Mouse (Mus musculus): Measurements from ENCODE around the gene Gm26965.
"Not testable (repeated sequence)": the region's sequence is repeated elsewhere in the genome, so short reads cannot be mapped to it uniquely, and the experiment has no call there.

Gene Gm26965

DNA sequence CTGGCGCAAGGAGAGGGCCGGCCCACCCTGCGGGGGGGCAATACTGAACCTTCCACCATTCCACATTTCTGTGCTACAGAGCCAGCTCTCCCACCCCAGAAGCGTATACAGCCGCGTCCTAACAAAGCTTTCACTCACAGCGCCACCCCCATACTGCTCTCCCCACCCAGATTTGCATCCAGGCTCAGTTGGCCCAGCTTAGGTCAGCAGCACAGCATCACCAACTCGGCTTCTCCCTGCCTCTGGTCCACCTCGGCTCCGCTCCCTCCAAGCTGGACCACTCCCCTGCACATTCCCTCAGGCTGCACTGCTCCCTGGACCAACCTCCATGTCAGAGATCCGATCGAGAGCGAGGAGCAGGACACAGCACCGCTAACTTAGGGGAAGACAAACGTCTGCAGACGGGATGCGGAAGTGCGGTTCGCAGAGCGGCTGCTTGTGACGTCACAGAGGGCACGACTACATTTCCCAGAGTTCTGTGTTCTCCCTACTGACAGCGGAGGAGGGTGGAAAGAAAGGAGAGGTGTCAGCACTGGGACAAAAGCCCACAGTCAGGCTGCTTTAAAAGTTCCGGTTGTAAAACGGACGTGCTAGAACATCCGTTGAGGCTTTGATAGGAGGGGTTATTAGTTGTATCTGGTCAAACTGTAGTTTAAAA is at the start of gene Gm26965, which contains the start of gene Zfp87:
TSS of gene Gm26965 (minus strand) at position 399 of the 658 bp plus-strand sequence.
TSS of gene Zfp87 (minus strand) at position 425 of the 658 bp plus-strand sequence.
- DNase-seq, result peak; percentile 95

DNA sequence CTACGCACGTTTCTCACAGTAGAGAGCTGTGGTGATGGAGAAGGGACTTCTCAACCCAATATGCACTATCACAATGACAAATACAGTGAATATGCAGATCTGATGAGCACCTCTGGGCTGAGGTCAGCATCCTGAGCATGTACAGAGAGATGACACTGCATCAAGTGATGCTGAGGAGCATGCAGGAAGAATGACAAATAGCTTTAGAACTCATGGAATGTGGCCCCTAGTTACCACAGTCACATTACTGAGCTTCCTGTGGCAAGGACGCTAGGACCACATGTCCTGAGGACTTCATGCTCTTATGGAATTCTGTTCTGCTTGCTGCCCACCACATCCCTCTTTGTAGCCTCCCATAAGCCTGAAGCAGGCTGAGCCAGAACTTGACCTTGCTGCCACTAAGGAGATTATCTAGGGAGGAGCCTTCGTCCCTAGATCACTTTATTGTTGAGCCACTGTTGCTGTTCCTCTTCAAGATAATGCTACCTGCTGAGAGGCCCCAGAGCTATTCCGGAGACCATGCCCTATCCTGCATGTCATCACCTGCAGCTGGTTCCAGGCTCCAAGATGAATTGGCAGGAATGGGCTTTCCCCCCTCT is 46.7 kb upstream of the Gm26965 start:
- DNase-seq, result no peak

DNA sequence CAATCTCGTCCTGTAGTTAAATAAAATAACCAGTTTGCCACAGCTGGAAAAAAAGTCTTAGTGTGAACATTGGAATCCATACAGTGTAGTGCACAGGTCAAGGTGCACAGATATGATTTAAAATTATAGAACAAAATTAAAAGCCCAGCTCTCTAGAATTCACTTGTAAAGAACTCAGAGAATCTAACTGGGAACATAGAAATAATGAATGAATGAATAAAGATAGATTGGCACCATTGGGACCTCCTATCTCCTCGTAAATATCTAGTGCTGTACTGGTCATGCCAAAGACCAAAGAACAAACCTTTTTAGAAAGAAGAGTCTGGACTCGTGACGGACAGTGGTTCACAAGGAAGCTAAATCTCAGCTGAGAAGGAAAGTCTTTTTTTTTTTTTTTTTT is 27.8 kb upstream of the Gm26965 start, which contains the start of gene Zfp748:
TSS of gene Zfp748 (minus strand) at position 101 of the 400 bp plus-strand sequence.
- no peak for DNase-seq

DNA sequence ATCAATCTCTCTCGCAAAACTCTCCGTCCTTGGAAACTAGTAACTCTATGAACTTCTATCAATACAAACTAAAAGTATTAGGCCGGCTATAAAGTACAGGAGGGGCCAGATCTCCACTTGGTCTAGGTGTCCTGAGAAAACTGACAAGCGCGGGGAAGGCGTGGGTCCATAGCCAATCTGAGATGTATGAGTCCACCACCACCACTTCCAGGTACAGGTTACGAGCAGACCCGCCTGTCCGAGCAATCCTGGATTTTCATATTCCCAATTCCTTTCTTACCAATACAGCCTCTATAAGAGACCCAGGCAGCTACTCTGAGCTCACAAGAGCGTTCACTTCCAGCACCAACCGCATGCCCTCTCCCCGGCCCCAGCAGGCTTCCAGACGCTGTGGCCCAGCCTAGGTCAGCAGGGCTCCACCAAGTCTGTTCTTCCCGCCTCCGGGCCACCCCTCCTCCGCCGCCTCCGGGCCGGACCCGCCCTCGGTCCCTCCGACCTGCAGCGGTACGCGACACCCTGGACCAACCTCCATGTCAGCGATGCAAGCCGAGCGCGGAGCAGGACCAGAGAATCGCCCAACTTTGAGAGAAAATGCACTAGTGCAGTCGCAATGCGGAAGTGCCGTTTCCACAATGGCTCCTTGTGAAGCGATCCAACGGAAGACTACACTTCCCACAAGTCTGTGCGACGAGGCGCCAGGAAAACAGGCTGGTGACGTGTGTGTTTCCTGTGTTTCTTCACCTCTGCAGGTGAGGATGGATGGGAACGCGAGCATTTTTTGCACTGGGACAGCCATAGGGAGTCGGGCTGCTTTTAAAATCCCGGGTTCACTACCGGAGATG is 26.8 kb upstream of the Gm26965 start:
- DNase-seq, result peak; percentile 93

DNA sequence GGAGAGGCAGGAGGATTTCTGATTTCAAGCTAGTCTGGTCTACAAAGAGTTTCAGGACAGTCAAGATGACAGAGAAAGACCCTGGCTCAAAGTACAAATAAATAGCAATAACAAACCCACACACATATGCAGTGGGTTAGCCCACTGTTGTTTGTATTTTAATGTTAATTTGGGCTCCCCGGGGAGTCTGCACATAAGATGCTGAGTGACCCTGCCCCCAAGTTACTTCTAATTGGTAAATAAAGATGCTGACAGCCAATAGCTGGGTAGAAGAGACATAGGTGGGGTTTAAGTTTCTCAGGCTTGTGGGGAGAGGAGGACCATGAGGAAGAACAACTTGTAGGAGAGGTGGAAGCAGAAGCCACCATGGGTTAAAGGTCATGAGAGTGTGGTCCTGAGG is 20.0 kb upstream of the Gm26965 start:
- DNase-seq, result no peak

DNA sequence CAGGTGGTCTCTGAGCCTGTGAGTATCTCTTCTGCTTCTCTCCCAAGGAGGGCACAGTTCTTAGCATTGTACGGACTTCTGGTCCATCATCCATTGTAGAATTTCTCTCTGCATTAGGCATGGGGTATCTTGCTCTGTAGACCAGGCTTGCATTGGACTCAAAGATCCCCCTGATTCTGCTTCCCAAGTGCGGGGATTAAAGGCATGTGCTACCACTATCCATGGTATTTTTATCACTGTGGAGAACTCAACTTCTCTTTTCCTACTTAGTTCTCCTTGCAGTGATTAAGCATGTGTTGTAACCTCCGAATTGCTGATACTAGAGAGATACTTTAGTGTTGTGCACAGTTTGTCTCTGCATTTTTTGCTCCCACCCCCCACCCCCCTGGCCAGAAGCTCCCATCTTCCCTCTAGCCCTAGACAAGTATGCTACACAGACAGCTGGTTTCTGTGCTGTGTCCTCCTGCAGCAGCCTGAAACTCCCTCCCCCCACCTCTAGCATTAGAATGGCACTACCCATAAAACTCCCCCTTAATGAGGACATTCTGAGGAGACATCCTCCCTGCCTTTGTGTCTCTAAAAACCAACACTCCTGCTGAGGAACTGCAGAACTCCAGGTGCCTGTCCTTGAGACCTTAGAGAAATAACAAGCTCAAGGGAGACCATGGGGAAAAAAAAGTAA is 1.2 kb upstream of the Gm26965 start:
- DNase-seq, result no peak

DNA sequence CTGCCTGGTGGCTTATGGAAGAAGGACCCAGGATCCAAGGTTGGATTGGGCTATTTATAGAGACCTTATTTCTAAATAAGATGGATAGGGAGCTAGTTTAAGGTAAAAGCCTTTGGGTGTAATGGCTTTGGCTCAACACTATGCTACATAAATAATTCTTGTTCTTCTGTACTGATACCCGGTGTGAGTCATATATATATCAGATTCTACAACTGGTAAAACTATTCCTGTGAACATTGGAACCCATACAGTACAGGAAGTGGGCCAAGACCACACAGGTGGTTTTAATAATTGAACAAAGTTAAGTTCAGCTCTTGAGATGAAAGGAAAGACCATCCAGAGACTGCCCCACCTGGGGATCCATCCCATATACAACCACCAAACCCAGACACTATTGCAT is 25.0 kb downstream of the Gm26965 start:
- no peak for DNase-seq

DNA sequence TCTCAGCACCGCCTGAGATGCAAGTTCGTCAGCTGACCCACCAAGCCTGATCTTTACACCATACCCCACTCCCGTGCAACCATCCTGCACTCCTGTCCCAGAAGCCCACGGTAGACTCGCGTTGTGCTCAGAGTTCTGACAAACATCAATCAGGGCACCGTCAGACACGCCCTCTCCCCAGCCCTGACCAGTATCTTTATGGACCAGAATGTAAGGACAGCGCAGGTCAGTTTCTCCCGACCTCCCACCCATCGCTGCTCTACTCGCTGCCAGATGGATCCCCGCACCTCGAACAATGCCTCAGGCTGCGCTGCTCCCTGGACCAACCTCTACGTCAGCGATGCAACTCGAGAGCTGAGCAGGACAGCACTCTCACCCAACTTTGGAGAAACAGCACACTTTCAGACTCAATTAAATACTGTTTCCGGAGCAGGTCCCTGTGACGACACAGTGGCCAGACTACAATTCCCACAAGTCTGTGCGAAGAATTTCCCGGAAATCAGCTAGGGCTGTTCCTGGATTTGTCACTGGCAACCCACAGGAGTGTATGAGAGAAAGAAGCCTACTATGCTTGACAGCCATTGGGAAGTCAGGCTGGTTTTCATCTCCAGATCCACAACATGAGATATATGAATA is 25.7 kb downstream of the Gm26965 start, which contains the start of gene Zfp58:
TSS of gene Zfp58 (minus strand) at position 472 of the 636 bp plus-strand sequence.
- peak; percentile 92 for DNase-seq

DNA sequence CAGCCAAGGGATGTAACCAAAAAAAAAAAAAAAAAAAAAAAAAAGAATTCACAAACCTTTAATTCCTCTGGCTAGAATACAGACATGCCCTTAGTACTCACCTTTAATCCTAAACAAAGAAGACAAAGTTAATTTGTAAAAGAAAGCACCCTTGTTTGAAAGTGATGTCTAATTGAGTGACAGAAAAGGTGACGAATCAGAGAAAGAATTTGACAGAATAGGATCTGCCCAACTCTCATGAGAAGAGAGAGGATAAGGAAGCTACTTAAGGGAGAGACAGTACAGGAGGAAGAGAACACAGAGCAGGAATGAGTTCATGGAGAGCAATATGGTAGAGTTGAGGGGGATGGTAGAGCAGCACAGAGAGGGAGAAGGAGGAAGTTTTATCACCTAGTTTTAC is 30.3 kb downstream of the Gm26965 start:
- DNase-seq, result no peak

DNA sequence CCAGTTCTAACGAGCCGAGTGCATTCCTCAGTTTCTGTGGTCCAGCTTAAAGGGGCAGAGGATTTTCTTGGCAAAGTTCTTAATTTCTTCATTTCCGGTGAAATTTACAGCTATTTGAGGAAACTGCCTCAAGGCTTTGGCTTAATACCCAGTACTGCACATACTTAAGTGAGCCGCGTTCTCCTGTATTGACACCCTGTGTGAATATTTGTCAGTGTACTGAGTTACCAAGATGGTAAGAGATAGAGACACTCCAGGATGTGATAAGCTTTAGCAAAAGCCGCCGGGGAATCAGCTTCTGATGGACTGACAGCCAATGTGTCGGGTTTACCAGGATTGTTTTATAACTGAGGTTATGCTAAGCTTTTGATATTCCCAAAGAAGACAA is 41.5 kb downstream of the Gm26965 start:
- DNase-seq, result no peak

DNA sequence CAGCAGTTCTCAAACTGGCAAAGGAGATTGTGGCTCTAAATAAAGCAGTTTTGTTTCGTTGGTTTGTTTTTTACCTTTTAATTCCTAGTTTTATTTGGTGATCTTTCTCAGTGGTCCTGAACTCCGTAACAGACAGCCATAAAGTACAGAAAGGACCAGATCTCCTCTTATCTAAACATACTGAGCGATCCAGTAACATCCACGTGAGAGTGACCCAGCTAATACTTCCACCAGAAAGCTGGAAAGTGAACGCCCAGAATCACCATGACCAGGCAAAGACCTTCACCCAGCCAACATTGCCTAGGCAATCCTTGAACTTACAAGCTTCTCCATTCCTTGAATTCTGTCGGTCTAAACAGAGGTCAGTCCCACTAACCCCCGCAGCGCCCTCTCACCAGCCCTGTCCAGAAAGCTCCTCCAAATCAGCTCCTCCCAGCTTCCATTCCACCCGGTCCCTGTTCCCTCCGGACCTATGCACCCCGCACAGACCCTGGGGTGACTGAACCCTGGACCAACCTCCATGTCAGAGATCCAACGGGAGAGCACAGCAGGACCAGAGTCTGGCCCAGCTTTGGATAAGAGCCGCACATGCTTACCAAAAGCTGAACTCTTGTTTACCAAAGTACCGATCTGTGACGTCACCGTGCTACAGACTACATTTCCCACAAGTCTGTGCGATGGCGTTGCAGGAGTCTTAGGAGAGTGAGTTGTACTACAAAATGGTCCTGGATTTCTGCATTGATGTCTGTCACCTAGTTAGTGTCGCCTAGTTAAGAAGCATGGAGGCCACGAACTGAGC is 42.1 kb downstream of the Gm26965 start, which contains the start of gene Zfp874b:
TSS of gene Zfp874b (minus strand) at position 634 of the 799 bp plus-strand sequence.
- DNase-seq, result peak; percentile 91

DNA sequence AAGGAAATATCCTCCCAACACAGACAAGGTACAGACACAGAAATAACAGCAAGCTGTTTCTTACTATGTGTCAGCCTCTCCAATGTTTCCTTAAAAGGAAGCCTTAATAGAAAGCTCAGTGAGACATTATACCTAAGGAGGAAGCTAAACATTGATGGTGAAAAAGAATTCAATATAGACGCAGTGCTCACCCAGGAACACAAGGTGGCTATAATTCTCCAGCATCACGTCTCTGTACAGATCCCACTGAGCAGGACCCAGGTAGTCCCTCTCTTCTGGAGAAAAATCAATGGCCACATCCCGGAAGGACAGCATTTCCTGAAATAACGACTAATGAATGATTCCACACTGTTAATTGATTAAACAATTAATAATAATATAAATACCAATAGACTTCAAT is 44.4 kb downstream of the Gm26965 start:
- no peak for DNase-seq

DNA sequence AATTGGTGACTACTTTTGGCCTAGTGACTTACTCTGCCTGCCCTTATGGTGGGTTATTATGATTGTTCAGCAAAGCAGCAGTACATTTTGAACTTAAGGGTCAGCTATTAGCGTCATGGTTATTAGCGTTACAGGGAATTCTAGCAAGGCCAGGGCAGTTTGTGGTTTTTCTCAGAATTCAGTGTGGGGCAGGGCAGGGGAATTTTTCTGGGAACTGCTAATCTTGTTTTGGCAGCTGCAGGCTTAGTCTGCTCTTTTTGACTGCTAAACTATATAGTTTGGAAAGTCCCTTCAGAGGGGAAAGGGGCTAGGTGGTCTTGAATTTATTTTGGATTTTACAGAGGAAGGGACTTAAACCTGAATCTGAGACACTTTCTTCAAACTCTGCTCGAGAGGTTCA is 56.7 kb downstream of the Gm26965 start:
- DNase-seq, result no peak

DNA sequence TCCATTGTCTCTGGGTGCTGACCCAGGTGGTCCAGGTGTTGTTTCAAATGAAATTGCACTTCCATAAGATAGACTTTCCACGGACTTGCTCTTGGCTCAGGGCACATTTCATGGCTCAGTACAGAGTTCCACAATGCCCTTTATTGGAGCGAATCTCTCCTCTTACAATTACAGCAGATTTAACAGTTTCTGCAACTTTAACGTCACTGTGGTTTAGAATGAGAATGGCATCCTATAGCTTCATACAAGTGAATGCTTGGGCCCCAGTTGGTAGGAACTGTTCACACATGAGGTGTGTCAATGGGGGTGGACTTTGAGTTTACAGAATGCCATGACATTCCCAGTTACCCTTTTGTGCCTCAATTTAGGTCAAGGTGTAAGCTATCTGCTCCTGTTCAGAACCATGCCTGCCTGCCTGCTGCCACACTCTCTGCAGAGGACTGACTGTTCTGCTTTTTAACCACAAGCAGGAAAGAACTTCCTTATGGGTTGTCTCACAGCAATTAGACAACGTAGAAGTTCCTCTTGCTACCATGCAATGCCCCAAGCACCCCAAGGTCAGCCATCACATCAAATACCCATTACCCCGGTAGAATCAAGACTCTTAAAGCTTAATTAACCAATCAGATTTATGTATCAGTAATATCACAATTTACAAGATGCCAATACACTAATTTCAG is 62.3 kb downstream of the Gm26965 start:
- not testable (repeated sequence) for DNase-seq

DNA sequence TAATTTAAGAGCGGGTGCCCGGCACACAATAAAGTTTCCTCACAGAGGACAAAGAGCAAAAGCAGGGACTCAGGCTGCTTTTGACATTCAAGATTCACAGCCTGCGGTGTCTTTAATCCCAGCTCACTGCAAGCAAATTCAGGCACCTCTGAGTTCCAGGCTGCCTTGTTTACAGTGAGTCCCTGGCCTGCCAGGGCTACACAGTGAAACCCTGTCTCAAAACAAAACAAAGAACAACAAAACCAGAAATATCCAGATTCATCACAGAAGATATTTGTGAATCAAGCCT is 74.0 kb downstream of the Gm26965 start:
- no peak for DNase-seq

DNA sequence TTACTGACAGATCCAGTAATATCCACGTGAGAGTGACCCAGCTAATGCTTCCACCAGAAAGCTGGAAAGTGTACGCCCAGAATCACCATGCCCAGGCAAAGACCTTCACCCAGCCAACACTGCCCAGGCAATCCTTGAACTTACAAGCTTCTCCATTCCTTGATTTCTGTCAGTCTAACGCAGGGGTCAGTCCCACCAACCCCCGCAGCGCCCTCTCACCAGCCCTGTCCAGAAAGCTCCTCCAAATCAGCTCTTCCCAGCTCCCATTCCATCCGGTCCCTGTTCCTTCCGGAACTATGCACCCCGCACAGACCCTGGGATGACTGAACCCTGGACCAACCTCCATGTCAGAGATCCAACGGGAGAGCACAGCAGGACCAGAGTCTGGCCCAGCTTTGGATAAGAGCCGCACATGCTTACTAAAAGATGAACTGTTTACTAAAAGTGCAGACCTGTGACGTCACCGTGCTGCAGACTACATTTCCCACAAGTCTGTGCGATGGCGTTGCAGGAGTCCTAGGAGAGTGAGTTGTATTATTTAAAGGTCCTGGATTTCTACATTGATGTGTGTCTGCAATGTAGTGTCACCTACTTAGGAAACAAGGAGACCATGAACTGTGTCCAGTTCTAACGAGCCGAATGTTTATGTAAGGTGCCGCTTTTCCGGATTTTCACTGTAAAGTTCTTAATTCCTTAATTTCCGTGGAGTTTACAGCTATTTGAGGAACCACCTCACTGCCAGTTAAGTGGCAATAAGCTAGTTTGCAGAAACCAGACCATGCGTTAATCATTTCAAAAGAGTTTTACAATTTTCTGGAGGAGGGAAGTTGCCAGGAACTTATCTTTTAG is 74.6 kb downstream of the Gm26965 start, which contains the start of gene Zfp874a:
TSS of gene Zfp874a (minus strand) at position 453 of the 849 bp plus-strand sequence.
- peak; percentile 88 for DNase-seq

Measured in embryo, embryonic 11 days (tissue).